Mouse (Mus musculus): Measurements from ENCODE around the gene Rhof.
A peak's percentile ranks its signal among the peaks of the same experiment; 100 is the strongest.

Gene Rhof

GRCm38 (mm10) chr5:123148073-123148722, 15.7 kb upstream of the Rhof start:
- no peak for DNase-seq (ENCODE audit: low read depth, low spot score)

- no peak for DNase-seq (ENCODE audit: low read depth, low spot score)
These were observed 15.1 kb upstream of the Rhof start for GRCm38 (mm10) chr5:123147569-123147968.

- DNase-seq (ENCODE audit: low read depth, low spot score), result no peak
These were observed 13.9 kb upstream of the Rhof start for GRCm38 (mm10) chr5:123146357-123146756.

- no peak for DNase-seq (ENCODE audit: low read depth, low spot score)
These were observed 12.5 kb upstream of the Rhof start for GRCm38 (mm10) chr5:123144746-123145590.

- DNase-seq (ENCODE audit: low read depth, low spot score), result no peak
These were observed 11.7 kb upstream of the Rhof start for GRCm38 (mm10) chr5:123143971-123144745.

GRCm38 (mm10) chr5:123143251-123143970, 10.9 kb upstream of the Rhof start:
- DNase-seq (ENCODE audit: low read depth, low spot score), result no peak

GRCm38 (mm10) chr5:123142161-123143157, 10.0 kb upstream of the Rhof start, which contains the start of gene Setd1b:
Gene Setd1b (plus strand): TSS chr5:123142193.
- DNase-seq (ENCODE audit: low read depth, low spot score), result peak; percentile 68

- peak; percentile 40 for DNase-seq (ENCODE audit: low read depth, low spot score)
These were observed 9.2 kb upstream of the Rhof start for GRCm38 (mm10) chr5:123141555-123142160.

- peak; percentile 94 for DNase-seq (ENCODE audit: low read depth, low spot score)
These were observed 8.4 kb upstream of the Rhof start for GRCm38 (mm10) chr5:123140694-123141554.

- no peak for DNase-seq (ENCODE audit: low read depth, low spot score)
These were observed 7.5 kb upstream of the Rhof start for GRCm38 (mm10) chr5:123139722-123140627.

GRCm38 (mm10) chr5:123138953-123139721, 6.6 kb upstream of the Rhof start:
- DNase-seq (ENCODE audit: low read depth, low spot score), result peak; percentile 94

GRCm38 (mm10) chr5:123138230-123138911, 5.9 kb upstream of the Rhof start:
- peak; percentile 90 for DNase-seq (ENCODE audit: low read depth, low spot score)

- no peak for DNase-seq (ENCODE audit: low read depth, low spot score)
These were observed 5.4 kb upstream of the Rhof start for GRCm38 (mm10) chr5:123137910-123138229.

- peak; percentile 94 for DNase-seq (ENCODE audit: low read depth, low spot score)
These were observed 4.8 kb upstream of the Rhof start for GRCm38 (mm10) chr5:123137044-123137909.

GRCm38 (mm10) chr5:123136361-123137043, 4.0 kb upstream of the Rhof start:
- peak; percentile 92 for DNase-seq (ENCODE audit: low read depth, low spot score)

Data from skeletal muscle tissue, adult 2 months (tissue).